Mouse (Mus musculus): ENCODE data around the gene Nrm.
"Not testable (repeated sequence)": the region's sequence is repeated elsewhere in the genome, so short reads cannot be mapped to it uniquely, and the experiment has no call there.

Gene Nrm

DNA sequence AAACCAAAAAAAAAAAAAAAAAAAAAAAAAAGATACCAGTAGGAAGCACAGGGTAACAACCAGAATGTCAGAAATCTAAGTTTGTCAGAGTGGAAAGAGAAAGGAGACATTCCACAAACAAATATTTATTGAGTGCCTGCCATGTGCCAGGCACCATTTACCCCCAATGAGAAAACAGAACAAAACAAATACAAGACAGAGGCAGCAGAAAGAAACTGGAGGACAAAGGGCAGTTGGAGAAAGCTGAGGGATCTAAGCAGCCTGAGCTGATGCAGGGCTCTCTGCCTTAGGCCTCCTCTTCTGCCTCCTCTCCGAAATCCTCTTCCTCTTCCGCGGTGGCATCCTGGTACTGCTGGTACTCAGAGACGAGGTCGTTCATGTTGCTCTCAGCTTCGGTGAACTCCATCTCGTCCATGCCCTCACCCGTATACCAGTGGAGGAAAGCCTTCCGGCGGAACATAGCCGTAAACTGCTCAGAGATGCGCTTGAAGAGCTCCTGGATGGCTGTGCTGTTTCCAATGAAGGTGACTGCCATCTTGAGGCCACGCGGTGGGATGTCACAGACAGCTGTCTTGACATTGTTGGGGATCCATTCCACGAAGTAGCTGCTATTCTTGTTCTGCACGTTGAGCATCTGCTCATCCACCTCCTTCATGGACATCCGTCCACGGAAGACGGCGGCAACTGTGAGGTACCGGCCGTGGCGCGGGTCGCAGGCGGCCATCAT is 26.3 kb upstream of the Nrm start:
- DNase-seq (ENCODE audit: low read depth): no peak

DNA sequence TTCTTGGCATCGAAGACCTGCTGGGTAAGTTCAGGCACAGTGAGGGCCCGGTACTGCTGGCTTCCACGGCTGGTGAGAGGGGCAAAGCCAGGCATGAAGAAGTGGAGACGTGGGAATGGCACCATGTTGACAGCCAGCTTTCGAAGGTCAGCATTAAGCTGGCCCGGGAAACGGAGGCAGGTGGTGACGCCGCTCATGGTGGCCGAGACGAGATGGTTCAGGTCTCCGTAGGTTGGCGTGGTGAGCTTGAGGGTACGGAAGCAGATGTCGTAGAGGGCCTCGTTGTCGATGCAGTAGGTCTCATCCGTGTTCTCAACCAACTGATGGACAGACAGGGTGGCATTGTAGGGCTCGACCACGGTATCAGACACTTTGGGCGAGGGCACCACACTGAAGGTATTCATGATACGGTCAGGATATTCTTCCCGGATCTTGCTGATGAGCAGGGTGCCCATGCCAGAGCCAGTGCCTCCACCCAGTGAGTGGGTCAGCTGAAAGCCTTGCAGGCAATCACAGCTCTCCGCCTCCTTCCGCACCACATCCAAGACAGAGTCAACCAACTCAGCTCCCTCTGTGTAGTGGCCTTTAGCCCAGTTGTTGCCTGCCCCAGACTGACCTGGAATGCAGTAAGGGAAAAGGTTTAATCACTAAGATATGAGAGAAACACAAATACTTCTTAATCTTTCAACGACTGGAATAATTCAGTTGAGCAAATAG is 25.5 kb upstream of the Nrm start:
- DNase-seq (ENCODE audit: low read depth): no peak

DNA sequence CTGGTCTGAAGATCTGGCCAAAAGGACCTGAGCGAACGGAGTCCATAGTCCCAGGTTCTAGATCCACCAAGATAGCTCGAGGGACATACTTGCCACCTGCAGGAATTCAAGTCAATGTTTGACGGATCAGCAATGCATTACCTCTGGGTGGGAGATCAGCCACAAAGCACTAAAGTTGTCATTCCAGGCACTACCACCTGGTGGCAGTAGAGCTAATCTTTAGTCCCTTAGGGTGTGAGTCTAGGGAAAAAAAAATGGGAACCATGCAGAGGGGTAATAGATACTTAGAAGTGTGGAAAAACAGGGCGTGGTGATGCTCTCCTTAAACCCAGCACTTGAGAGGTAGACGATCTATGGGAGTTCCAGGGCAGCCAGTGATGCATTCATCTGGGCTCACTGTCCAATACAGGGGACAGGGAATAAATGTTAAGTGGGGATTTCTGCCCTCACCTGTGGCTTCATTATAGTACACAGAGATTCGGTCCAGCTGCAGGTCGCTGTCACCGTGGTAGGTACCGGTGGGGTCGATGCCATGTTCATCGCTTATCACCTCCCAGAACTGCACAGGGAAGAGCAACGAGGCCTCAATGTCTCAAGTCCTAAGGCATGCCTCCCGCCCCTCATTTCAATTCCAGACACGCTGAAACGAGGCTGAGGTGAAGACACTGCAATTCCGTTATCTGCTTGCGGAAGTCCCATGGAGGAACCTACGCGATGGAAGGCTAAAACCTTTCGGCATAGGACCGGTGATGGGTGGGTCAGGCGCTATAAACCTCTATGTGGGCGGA is 24.7 kb upstream of the Nrm start:
- DNase-seq (ENCODE audit: low read depth): peak; percentile 95

DNA sequence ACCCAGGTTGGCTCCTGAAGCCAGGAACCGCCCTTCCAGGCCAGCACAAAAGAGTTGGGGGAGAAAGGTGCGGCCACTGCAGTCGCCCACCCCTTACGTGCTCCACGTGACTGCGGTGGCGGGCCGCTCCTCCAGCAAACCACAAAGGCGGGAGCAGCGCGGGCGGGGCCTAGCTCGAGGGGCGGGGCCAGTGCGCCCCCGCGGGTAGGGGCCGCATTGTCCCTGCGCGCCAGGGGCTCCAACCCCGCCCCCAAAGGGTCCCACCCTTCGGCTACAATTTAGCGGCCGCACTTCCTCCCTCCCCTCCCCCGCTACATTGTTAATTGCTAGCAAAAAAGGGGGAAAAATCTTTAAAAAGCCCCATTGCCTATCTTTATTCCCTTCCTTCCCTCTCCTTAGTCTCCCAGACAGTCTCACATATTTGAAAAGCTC is 24.1 kb upstream of the Nrm start:
- peak; percentile 89 for DNase-seq (ENCODE audit: low read depth)

DNA sequence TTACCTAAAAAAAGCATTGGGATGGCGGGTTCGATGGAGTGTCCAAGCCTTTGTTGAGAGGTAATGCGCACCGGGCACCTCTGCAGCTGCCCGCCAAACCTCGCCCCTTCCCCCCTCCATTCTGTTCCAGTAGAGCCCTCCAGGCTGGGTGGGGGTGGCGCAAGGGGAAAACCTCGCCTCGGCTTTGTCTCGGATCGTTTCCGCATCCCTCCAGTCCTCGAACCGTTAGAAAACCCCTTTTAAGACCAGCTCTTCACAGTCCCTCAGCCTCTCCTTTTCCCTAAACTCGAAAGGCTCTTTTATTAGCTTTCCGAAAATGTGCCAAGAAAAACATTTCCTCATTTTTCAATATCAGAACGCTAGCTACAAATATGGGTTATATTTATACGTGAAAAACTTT is 23.6 kb upstream of the Nrm start:
- DNase-seq (ENCODE audit: low read depth): peak; percentile 76

DNA sequence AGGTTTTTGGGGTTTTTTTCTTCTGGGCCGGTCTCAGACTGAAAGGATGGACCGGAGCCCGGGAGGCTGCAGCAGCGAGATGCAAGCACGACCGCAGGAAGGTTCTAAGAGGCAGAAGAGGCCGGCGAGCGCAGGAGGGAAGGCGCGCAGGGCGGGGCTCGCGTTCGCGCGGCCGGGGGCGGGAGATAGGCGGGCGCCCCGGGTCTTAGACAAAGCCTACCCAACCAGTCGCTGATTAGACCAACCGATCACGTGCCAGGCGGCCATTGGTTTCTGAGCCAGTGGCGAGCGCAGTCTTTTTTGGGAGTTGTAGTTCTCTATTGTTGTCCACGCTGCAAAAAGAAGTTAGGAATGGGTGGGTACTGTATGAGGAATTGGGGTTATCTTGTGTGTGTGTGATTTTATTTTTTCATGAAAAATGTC is 23.0 kb upstream of the Nrm start, which contains the start of gene Tubb5:
Tubb5 (minus strand) TSS at position 185 of the 423 bp plus-strand sequence.
- peak; percentile 95 for DNase-seq (ENCODE audit: low read depth)

DNA sequence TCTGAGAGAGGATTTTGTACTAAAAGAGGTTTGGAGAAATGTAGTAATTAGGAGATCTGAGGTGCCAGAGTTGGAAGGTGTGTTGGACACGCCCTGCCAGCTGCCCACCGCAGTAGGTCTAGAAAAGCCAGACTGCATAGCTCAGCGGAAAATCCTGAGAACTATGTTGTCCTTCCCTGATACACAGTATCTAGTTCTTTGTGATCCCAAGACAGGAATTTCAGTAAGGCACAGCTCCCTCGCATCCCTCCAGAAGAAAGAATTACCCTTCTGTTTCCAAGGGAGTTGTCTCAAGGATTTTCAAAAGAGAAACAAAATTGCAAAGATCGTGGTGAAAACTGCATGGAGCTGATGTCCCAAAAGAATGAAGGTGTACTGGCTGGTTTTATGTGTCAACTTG is 22.5 kb upstream of the Nrm start:
- no peak for DNase-seq (ENCODE audit: low read depth)

DNA sequence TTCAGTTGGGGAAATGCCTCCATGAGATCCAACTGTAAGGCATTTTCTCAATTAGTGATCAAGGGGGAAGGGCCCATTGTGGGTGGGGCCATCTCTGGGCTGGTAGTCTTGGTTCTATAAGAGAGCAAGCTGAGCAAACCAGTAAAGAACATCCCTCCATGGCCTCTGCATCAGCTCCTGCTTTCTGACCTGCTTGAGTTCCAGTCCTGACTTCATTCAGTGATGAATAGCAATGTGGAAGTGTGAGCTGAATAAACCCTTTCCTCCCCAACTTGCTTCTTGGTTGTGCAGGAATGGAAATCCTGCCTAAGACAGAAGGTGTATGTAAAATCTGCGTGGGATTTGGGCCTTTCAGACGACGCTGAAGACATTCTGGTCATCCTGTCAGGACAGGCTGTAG is 22.1 kb upstream of the Nrm start:
- DNase-seq (ENCODE audit: low read depth): not testable (repeated sequence)

DNA sequence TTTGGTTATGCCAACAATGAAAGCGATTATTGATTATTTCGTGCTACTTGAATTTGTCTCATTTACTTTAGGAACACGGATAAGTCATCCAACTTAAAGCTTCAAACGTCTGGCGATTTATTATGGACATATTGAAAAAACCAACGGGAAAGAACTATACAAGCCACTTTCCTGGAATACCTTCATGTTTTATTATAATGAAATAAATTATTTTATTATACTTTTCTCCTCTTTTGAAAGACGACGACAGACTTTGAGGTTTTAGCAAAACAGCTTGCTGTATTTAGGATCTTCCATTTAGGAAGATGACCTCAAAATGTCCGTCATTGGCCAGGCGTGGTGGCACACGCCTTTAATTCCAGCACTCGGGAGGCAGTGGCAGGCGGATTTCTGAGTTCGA is 20.6 kb upstream of the Nrm start:
- DNase-seq (ENCODE audit: low read depth): no peak

DNA sequence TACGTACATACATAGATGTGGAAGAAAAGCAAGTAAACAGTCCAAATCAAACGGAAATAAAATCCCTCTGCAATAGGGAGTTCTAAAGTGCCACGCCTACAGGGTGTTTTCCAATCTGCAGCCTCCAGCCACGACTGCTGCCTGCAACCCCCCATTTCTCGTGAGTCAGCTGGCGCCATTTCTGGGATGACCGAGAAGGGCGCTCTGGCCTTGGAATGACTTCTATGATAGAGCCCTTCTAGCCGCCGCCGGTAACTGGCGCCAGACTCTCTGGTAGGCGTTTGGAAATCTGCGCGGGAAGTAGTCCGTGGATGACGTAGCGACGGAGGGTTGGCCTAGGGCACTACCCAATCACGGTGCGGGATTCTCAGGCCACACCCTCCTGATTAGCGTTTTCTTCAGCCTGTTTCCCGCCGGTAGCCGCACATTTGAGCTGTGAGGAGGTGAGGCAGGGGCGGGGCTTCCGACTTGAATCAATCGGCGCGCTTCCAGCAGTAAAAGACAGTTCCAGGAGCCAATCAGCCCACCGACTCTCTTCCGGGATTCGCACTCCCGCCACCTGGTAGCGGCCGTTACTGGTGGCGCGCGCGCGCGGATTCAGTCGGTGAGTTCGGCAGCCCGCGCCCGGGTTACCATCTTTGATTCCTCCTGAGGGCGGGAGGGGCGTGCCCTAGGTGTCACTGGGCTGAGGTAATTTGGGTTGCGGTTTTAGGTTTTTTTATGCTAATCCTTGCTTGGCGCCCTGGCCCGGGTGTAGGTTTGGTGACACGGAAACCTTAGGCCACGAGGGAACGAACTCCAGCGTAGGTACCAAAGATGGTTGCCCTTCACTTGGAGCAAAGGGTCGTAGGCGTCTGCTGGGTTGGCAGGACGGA is 19.8 kb upstream of the Nrm start, which contains the start of gene Mdc1:
Mdc1 (plus strand) TSS at position 440 of the 875 bp plus-strand sequence.
- DNase-seq (ENCODE audit: low read depth): peak; percentile 100

DNA sequence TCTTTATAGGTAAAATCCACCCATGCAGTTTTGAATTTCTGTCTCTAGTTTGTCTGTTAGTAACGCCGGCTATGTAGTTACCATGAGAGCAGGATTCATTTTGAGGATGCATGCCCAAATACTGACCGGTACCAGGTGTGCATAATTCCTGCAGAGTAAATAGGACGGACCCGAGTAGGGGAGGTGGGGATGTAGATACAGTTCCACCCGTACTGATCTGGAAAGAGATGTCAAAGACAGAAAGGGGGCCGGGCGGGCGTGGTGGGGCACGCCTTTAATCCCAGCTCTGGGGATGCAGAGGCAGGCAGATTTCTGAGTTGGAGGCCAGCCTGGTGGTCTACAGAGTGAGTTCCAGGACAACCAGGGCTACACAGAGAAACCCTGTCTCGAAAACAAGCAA is 19.1 kb upstream of the Nrm start:
- peak; percentile 34 for DNase-seq (ENCODE audit: low read depth)

DNA sequence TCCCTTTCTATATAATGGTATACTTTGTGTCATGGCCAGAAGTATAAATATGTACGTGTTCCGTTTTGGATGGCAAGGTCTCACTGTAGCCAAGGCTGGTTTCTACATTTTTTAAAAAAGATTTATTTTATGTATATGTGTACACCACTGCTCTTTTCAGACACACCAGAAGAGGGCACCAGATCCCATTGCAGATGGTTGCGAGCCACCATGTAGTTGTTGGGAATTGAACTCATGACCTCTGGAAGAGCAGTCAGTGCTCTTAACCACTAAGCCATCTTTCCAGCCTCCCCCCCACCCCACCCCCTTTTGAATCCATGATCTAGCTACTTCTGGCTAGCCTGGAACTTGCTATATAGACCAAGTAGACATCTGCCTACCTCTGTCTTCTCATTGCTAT is 17.6 kb upstream of the Nrm start:
- peak; percentile 25 for DNase-seq (ENCODE audit: low read depth)

DNA sequence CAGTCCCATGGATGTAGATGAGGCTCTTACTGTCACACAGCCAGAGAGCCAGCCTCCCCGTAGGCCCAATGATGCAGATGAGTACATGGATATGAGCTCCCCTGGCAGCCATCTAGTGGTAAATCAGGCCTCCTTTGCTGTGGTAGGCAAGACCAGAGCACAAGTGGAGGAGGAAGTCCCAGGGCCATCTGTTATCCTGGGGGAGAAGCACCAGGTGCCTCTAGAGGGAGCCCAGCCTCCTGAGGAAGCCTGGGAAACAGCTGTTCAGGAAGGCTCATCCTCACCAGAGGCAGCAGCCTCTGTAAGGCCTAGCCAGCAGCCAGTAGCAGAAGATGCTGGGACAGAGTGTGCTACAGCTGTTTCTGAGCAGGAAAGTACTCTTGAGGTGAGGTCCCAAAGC is 13.0 kb upstream of the Nrm start:
- DNase-seq (ENCODE audit: low read depth): no peak

DNA sequence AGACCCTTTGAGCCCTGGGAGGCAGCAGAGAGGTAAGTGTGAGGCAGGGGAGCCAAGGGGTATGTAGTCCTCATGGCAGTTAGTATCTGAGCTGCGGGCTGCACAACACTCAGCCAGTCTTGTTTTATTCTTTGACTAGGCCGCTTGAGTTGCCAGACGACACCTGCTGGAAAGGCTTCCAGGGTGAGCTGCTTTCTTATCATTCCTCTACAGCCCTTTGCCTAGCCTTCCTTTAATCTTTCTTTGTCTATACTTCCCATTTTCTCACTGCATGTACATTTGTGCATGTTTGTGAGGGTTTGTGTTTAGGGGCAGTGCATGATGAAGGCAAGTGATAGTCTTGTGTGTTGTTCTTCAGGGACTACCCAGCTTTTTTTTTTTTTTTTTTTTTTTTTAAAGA is 10.1 kb upstream of the Nrm start:
- no peak for DNase-seq (ENCODE audit: low read depth)

DNA sequence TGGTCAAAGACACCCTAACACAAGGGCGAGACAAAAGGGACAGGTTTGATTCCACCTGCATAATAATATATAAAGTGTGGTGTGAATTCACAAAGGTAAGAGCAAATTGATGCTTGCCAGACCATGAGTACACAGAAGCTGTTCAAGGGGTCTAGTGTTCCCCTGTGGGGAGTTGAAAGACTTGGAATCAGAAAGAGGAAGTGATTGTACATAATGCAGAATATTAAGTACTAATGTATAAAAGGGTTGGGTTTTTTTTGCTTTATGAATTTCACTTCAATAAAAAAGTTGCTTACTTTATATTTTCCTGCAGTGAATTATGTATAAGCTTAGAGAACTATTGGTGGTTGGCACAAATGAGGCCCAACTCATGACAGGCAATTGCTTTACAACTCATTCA is 1.7 kb upstream of the Nrm start:
- DNase-seq (ENCODE audit: low read depth): no peak

DNA sequence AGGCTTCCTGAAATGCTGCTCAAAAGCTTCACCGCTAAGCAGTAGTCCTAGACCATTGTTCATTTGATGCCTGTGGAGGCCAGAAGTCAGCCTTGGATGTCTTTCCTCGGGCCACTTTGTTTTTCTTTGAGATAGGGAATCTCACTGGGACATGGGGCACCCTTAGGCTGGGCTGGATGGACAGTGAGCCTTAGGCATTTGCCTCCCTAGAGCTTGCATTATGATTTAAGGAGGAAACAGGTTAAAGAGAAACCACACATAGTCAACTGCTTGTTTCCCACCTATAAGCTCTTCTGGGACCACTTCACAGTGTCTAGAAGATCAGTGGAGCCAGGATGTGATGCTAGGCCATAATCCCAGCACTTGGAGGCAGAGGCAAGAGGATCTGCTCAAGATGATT is 1.3 kb upstream of the Nrm start:
- DNase-seq (ENCODE audit: low read depth): peak; percentile 16

DNA sequence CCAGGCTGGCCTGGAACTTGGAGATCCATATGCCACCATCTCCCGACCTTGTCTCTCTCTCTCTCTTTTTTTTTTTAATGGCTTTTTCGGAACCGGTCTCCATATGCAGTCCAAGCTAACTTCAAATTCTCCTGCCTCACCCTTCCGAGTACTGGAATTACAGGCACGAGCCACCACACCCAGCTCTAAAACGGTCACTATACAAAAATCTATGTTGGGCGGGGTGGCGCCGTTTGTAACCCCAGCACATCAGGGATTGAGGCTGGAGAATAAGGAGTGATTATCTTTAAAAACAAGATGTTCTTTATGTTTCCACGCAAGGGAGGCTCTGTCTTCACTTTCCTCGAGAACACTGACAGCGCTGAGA is 304 bp upstream of the Nrm start:
- DNase-seq (ENCODE audit: low read depth): no peak

DNA sequence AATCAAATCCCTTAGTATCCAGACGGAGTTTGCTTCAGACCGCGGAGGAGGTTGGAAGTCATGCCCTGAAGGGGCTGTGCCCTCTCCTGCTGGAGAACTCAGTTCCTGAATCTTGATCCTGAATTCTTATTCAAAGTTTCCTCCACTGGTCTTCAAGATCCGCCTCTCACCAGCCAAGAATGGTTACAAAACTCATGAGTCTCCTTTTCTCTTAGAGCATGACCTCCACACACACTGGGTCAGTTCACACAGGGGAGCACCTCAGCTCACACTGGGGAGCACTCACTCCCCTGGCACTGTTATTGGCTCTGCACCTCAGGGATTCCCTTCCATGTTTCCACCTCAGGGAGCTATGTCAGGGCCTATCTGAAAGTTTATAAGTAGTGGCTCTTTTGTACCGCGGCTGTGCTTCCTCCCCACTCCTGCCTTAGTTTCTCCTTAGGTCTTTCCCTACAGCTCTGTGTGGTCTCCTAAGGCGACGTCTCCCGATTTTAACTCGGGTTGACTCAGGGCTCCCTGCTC is 3.8 kb downstream of the Nrm start:
- DNase-seq (ENCODE audit: low read depth): peak; percentile 9

DNA sequence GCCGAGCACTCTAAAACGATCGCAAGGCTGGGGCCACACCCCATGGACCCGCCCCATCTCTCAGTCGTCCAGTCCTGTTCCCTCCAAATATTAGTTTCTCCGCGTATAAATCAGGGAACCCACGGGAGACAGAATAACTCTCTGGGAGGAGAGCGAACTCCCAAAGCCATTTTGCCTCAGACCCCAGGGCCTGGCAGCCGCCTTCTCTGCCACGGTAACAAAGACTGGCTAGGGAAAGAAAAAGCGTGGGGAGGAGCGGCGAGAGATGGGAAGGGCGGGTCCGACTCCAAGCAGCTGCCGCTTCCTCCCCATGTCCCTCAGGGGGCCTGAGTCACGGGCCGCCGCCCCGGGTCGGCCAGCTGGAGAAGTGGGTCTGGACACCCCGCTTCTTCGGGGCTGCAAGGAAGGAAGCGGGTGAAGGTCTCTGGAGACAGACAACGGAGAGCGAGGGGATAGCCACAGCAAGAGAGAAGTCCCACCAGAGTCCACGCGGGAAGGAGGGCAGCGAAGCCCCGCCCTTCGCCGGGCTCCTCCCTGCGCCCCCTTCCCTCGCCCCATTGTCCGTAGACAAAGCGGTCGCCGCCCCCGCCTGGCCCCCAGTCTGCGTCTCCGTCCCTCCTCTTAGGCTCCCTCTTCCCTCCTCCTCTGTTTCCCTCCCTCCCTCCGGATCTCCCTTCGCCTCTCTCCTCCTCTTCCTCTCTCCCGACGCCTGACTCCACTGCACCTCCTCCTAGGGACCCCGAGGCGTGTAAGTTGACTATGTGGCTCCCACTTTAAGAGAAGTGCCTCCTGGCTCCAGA is 4.6 kb downstream of the Nrm start, which contains the start of gene Ppp1r18:
Ppp1r18 (plus strand) TSS at position 113 of the 800 bp plus-strand sequence.
- peak; percentile 72 for DNase-seq (ENCODE audit: low read depth)

DNA sequence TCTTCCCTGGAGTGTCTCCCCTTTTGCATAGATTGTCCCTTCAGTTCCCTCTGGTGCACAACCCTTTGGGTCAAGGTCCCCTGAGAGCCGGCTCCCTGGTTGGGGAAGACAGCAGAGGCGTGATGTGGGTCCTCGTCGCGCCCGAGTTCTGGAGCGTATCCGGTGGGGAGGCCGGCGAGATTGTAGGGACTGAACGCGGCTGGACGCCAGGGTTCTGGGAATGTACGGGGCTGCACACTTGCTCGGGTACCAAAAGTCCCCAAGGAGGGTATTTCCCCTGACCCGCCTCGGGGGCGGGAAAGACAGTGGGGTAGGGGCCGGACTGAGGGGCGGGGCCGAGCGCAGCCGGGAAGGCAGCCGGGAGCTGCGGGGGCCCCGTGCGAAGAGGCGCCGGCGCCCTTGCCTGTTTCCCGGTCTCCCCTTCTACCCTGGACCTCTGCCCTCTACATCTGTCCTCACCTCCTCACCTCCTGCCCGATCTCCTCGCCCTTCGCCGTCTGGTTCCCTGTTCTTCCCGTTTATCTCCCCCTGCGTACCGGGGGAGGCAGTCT is 5.2 kb downstream of the Nrm start:
- peak; percentile 83 for DNase-seq (ENCODE audit: low read depth)

Measured in induced T-regulatory cell, adult 2 months (primary cell).